Mouse (Mus musculus) neural tube, embryonic 15.5 days (tissue): Measurements from ENCODE around the gene Zc3hc1. TPM values are rescaled to one million over a fixed set of nuclear protein-coding genes. Genes with fewer than 3 reads are reported as not detected.
"Not testable (repeated sequence)": the region's sequence is repeated elsewhere in the genome, so short reads cannot be mapped to it uniquely, and the experiment has no call there.

Experiments used
- ATAC-seq: fragments of 200-750 bp; cut with Nextera tagmentation; 2 replicates; pipeline ENCODE4 v1.8.0; 2017; ENCODE audit warnings: mild to moderate bottlenecking, moderate TSS enrichment, moderate library complexity; ENCODE audit not compliant: low FRiP score
- H3K27ac ChIP-seq: fragments of 300-500 bp; sonication (generic); replicated peaks from 2 replicates; pipeline ENCODE4 v1.5.1; 2015; ENCODE audit warnings: mild to moderate bottlenecking, inconsistent platforms
- H3K27me3 ChIP-seq: fragments of 300-500 bp; sonication (generic); replicated peaks from 2 replicates; pipeline ENCODE4 v1.6.1; 2015; ENCODE audit warnings: inconsistent platforms
- H3K36me3 ChIP-seq: fragments of 300-500 bp; sonication (generic); 2 replicates; pipeline ENCODE4 v1.6.1; 2015; ENCODE audit warnings: inconsistent platforms
- H3K4me1 ChIP-seq: fragments of 300-500 bp; sonication (generic); 2 replicates; pipeline ENCODE4 v1.6.1; 2015; ENCODE audit warnings: inconsistent platforms
- H3K4me2 ChIP-seq: fragments of 300-500 bp; sonication (generic); 2 replicates; pipeline ENCODE4 v1.6.1; 2015; ENCODE audit warnings: inconsistent platforms, mild to moderate bottlenecking, moderate library complexity
- H3K4me3 ChIP-seq: fragments of 300-500 bp; sonication (generic); replicated peaks from 2 replicates; pipeline ENCODE4 v1.5.1; 2015; ENCODE audit warnings: mild to moderate bottlenecking, inconsistent platforms
- H3K9ac ChIP-seq: fragments of 300-500 bp; sonication (generic); replicated peaks from 2 replicates; pipeline ENCODE4 v1.6.1; 2015; ENCODE audit warnings: mild to moderate bottlenecking, inconsistent platforms
- H3K9me3 ChIP-seq: fragments of 300-500 bp; sonication (generic); replicated peaks from 2 replicates; pipeline ENCODE4 v1.6.1; 2016; ENCODE audit warnings: inconsistent platforms
- WGBS: fragments of 180-500 bp; shearing (Covaris S2); methylation state at CpG from one replicate; pipeline ENCODE4 v1.1.7; 2015; ENCODE audit warnings: mixed read lengths; 5-methylcytosine and 5-hydroxymethylcytosine counted together
- polyA plus RNA-seq: library from polyadenylated mRNA; unstranded; fragments of >200 nt; fragmentation: Nextera tagmentation; extraction: Ambion mirVana; gene quantifications from 2 replicates; pipeline ENCODE4 v1.2.1, GENCODE M21; 2015

The Zc3hc1 gene
- polyA plus RNA-seq, 1 experiment from 2014 or later = 56.2 TPM

GRCm38 (mm10) chr6:30403465-30403864 is 12.6 kb upstream of the Zc3hc1 start:
- Histone ChIP-seq H3K9me3 (no peaks in the 10 kb centered on the region), H3K4me3 (peak overlapping the region; percentile 39), H3K4me2 (peak overlapping the region; percentile 60), H3K9ac (peak overlapping the region; percentile 51), H3K27me3 (no peaks in the 10 kb centered on the region), H3K36me3 (no peaks in the 10 kb centered on the region), H3K4me1 (peaks cover 19% of the 10 kb centered on the region), H3K27ac (peak overlapping the region; percentile 74)
- WGBS = 16% methylated on average over 4 of the region's 4 CpGs
- ATAC-seq = no peak

DNA sequence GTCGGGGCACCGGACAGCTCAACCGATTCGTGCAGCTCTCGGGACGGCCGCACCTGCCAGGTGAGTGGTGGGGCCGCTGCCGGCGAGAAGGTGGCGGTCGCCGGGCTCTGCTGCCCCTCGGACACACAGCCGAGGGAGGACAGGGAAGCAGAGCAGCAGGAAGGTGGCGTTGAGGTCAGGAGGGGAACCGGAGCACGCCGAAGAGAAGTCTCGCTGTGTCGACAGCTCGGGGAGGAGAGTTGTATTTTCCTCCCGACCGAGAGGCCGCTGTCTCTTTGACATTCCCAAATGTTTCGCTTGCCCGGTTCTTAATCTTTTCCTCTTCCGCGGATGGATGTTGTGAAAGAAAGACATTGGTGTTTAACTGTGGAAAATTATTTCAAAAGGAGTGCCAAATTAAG is 11.3 kb upstream of the Zc3hc1 start:
- Histone ChIP-seq H3K27ac (peak overlapping the region; percentile 94), H3K4me1 (peaks cover 19% of the 10 kb centered on the region), H3K4me3 (peak overlapping the region; percentile 98), H3K4me2 (peak overlapping the region; percentile 60), H3K9ac (peak overlapping the region; percentile 97), H3K36me3 (no peaks in the 10 kb centered on the region), H3K27me3 (no peaks in the 10 kb centered on the region), H3K9me3 (no peaks in the 10 kb centered on the region)
- 1% methylated on average over 29 of the region's 29 CpGs for WGBS
- ATAC-seq = peak; percentile 16

DNA sequence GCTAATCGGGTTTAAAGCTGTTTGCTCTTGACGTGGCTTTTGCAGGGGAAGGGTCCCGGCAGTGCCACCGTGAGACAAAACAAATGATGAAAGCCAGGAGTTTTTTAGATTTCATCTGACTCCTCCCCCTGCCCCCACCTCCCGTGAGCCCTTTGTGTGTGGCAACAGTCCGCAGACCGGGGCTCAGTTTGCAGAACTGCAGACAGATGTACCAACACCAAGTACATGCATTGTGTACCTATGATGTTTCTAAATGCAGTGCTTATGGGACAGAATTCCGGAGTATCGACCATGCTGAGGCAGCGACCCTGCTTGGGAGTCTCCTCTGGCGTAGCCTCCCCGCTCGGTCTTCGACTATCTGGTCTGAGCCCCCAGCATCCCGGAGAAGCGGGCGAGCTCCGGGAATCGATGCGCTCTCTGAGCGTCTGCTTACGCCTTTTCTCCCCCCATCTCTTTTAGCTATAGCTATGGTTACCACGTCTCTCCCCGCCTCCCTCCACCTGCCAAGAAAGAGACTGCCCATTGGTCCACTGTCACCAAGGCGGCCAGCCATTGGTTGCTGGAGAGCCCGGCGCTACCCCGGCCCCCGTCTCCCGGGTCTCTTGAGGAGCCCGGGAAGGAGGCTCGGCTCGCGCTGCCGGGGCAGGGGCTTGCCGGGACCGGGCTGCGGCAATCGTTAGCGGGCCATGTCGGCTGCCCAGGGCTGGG is 10.6 kb upstream of the Zc3hc1 start, which contains the start of gene Klhdc10:
TSS of gene Klhdc10 (plus strand) at position 561 of the 708 bp plus-strand sequence.
- Histone ChIP-seq H3K27me3 (no peaks in the 10 kb centered on the region), H3K9me3 (no peaks in the 10 kb centered on the region), H3K4me3 (peak within 1 kb of the TSS; percentile 98), H3K27ac (peak within 1 kb of the TSS; percentile 99), H3K9ac (peak within 1 kb of the TSS; percentile 97), H3K36me3 (no peaks in the 10 kb centered on the region), H3K4me1 (peaks cover 19% of the 10 kb centered on the region), H3K4me2 (peak within 1 kb of the TSS; percentile 60)
- ATAC-seq = peak; percentile 99
- under 1% methylated on average over 41 of the region's 41 CpGs for WGBS

DNA sequence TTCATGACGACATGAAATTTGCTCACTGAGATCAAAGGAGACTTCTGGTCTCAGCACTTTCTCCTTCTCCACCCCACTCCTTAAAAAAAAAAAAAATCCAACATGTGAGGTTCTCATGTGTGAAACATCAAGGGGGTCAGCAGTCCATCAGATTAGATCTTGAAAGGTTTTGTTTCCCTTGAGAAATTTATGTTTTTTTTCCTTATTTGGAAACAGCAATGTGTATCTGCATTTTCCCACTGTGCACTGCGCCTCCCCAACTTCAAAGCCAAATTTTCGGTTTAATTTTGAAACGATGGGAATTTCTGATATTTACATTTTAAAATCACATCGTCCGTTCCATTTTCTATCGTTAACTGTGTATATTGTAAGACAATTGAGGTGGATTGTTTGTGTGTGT is 9.9 kb upstream of the Zc3hc1 start:
- ATAC-seq = no peak
- H3K9ac ChIP-seq = peak overlapping the region; percentile 79

DNA sequence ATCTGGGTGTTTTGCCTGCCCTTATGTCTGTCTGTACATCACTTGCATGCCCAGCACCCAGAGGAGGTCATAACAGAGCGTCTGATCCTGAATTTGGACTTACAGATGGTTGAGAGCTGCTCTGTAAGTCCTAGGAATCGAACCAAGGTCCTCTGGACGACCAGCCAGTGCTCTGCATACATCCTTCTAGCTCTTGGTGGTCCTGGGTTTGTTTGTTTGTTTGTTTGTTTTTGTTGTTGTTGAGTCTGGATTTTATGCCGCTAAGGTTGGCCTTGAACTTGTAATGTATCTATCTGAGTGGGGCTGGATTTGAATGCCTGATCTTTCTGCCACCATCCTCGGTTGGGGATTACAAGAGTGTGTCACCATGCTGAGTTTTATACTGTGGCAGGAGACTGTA is 9.3 kb upstream of the Zc3hc1 start:
- H3K27me3 ChIP-seq = no peaks in the 10 kb centered on the region
- WGBS = 80% methylated on average over 5 of the region's 5 CpGs
- peak overlapping the region; percentile 55 for H3K4me2 ChIP-seq
- peaks cover 18% of the 10 kb centered on the region for H3K4me1 ChIP-seq
- ATAC-seq = no peak
- H3K27ac ChIP-seq = peak overlapping the region; percentile 99
- no peaks in the 10 kb centered on the region for H3K36me3 ChIP-seq
- H3K4me3 ChIP-seq = no peak overlapping the region
- H3K9me3 ChIP-seq = no peaks in the 10 kb centered on the region
- H3K9ac ChIP-seq = peak overlapping the region; percentile 79; the same call in 1 of the 2 replicates

More for the DNA sequence above, 9.9 kb upstream of the Zc3hc1 start:
- no peaks in the 10 kb centered on the region for H3K9me3 ChIP-seq
- 6% methylated on average over 7 of the region's 7 CpGs for WGBS
- H3K4me3 ChIP-seq = peak overlapping the region; percentile 98
- H3K36me3 ChIP-seq = no peaks in the 10 kb centered on the region
- H3K4me1 ChIP-seq = peaks cover 19% of the 10 kb centered on the region
- no peaks in the 10 kb centered on the region for H3K27me3 ChIP-seq
- peak overlapping the region; percentile 55 for H3K4me2 ChIP-seq
- peak overlapping the region; percentile 99 for H3K27ac ChIP-seq

GRCm38 (mm10) chr6:30391996-30392395 is 1.2 kb upstream of the Zc3hc1 start:
- H3K4me2 ChIP-seq = no peak overlapping the region
- H3K9ac ChIP-seq = no peak overlapping the region
- ATAC-seq = no peak
- H3K36me3 ChIP-seq = no peaks in the 10 kb centered on the region
- H3K4me1 ChIP-seq = peaks cover 9% of the 10 kb centered on the region
- H3K9me3 ChIP-seq = no peaks in the 10 kb centered on the region
- WGBS = 91% methylated on average over 7 of the region's 7 CpGs
- H3K4me3 ChIP-seq = no peak overlapping the region
- no peak overlapping the region for H3K27ac ChIP-seq
- H3K27me3 ChIP-seq = no peaks in the 10 kb centered on the region

DNA sequence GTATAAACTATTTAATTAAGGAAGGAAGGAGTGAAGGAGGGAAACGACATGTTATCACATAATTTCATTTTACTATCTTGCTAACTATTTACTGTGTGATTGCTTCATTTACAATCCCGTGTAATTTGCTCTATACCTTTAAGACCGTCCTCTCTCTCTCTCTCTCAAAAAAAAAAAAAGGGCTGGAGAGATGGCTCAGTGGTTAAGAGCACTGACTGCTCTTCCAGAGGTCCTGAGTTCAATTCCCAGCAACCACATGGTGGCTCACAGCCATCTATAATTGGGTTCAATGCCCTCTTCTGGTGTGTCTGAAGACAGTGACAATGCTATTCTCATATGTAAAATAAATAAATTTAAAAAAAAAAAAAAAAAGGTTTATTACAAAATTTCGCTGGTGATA is 557 bp downstream of the Zc3hc1 start:
- Histone ChIP-seq H3K36me3 (peaks cover 16% of the 10 kb centered on the region), H3K4me3 (peak overlapping the region; percentile 81), H3K9ac (peak overlapping the region; percentile 75), H3K27ac (peak overlapping the region; percentile 76), H3K4me2 (peak overlapping the region; percentile 54)
- ATAC-seq = 0 out of 2 replicates have a peak, but pooled peaks have one; percentile 26
- not testable (repeated sequence) for H3K27me3 ChIP-seq, H3K9me3 ChIP-seq, H3K4me1 ChIP-seq
- WGBS = 15% methylated on average over 4 of the region's 4 CpGs

DNA sequence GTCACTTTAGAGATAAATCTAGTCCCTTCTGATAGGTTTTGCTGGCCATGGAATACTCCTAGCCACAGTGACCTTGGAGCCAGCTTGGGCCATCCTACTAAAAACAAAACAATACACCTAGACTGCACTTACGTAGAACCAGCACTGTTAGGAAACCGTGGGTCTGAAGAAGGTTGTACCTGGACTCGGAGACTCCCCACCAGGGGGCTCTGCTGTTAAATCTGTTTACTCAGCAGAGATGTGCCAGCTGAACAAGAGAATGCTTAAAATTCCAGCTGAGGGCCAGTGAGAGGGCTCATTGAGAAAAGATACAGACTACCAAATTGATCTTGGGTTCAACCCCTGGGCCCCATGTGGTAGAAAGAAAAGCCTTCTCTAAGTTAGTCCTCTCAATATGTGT is 9.7 kb downstream of the Zc3hc1 start:
- ATAC-seq = no peak
- H3K36me3 ChIP-seq = peaks cover 81% of the 10 kb centered on the region

GRCm38 (mm10) chr6:30375791-30376190 is 15.0 kb downstream of the Zc3hc1 start:
- 91% methylated on average over 1 of the region's 1 CpGs for WGBS
- ATAC-seq = no peak
- Histone ChIP-seq H3K36me3 (peaks cover 85% of the 10 kb centered on the region), H3K27ac (no peak overlapping the region), H3K4me1 (no peaks in the 10 kb centered on the region), H3K27me3 (no peaks in the 10 kb centered on the region), H3K9me3 (no peaks in the 10 kb centered on the region), H3K4me2 (no peak overlapping the region), H3K4me3 (no peak overlapping the region), H3K9ac (no peak overlapping the region)

More for the DNA sequence above, 9.7 kb downstream of the Zc3hc1 start:
- no peak overlapping the region for H3K4me2 ChIP-seq
- H3K27ac ChIP-seq = no peak overlapping the region
- H3K27me3 ChIP-seq = no peaks in the 10 kb centered on the region
- H3K9ac ChIP-seq = no peak overlapping the region
- 72% methylated on average over 3 of the region's 3 CpGs for WGBS
- no peaks in the 10 kb centered on the region for H3K4me1 ChIP-seq
- H3K4me3 ChIP-seq = no peak overlapping the region
- H3K9me3 ChIP-seq = no peaks in the 10 kb centered on the region

- no peaks in the 10 kb centered on the region for H3K27me3 ChIP-seq
- no peak overlapping the region for H3K9ac ChIP-seq
- no peak for ATAC-seq
- no peak overlapping the region for H3K4me2 ChIP-seq
- H3K4me3 ChIP-seq = no peak overlapping the region
- peaks cover 85% of the 10 kb centered on the region for H3K36me3 ChIP-seq
- H3K4me1 ChIP-seq = no peaks in the 10 kb centered on the region
- WGBS = 87% methylated on average over 16 of the region's 16 CpGs
- no peaks in the 10 kb centered on the region for H3K9me3 ChIP-seq
- H3K27ac ChIP-seq = no peak overlapping the region
These were observed 15.9 kb downstream of the Zc3hc1 start for GRCm38 (mm10) chr6:30374731-30375510.

- Histone ChIP-seq H3K27me3 (no peaks in the 10 kb centered on the region), H3K4me3 (no peak overlapping the region), H3K27ac (no peak overlapping the region), H3K36me3 (peaks cover 90% of the 10 kb centered on the region), H3K9me3 (no peaks in the 10 kb centered on the region), H3K4me2 (no peak overlapping the region), H3K4me1 (no peaks in the 10 kb centered on the region), H3K9ac (no peak overlapping the region)
- WGBS = 94% methylated on average over 17 of the region's 17 CpGs
- no peak for ATAC-seq
These were observed 18.0 kb downstream of the Zc3hc1 start for GRCm38 (mm10) chr6:30372627-30373369.
